Mouse (Mus musculus) forebrain, embryonic 15.5 days (tissue): Measurements from ENCODE around the gene Casc4. TPM values are rescaled to one million over a fixed set of nuclear protein-coding genes. Genes with fewer than 3 reads are reported as not detected.

Source experiments
- ATAC-seq: fragments of 200-750 bp; cut with Nextera tagmentation; replicated peaks from 2 replicates; pipeline ENCODE4 v1.8.0; 2017; ENCODE audit warnings: mild to moderate bottlenecking, moderate TSS enrichment, moderate library complexity
- H3K27ac ChIP-seq: fragments of 300-500 bp; sonication (generic); replicated peaks from 2 replicates; pipeline ENCODE4 v1.5.1; 2015; ENCODE audit warnings: mild to moderate bottlenecking, inconsistent platforms
- H3K27me3 ChIP-seq: fragments of 300-500 bp; sonication (generic); 2 replicates; pipeline ENCODE4 v1.6.1; 2015; ENCODE audit warnings: inconsistent platforms
- H3K36me3 ChIP-seq: fragments of 300-500 bp; sonication (generic); 2 replicates; pipeline ENCODE4 v1.6.1; 2015; ENCODE audit warnings: mild to moderate bottlenecking, inconsistent platforms
- H3K4me1 ChIP-seq: fragments of 300-500 bp; sonication (generic); 2 replicates; pipeline ENCODE4 v1.6.1; 2015; ENCODE audit warnings: inconsistent platforms
- H3K4me2 ChIP-seq: fragments of 300-500 bp; sonication (generic); replicated peaks from 2 replicates; pipeline ENCODE4 v1.6.1; 2015; ENCODE audit warnings: mild to moderate bottlenecking, inconsistent platforms
- H3K4me3 ChIP-seq: fragments of 300-500 bp; sonication (generic); 2 replicates; pipeline ENCODE4 v1.5.1; 2015; ENCODE audit warnings: mild to moderate bottlenecking, inconsistent platforms
- H3K9ac ChIP-seq: fragments of 300-500 bp; sonication (generic); replicated peaks from 2 replicates; pipeline ENCODE4 v1.6.1; 2015; ENCODE audit warnings: mild to moderate bottlenecking, inconsistent platforms
- H3K9me3 ChIP-seq: fragments of 300-500 bp; sonication (generic); 2 replicates; pipeline ENCODE4 v1.6.1; 2016; ENCODE audit warnings: inconsistent platforms
- WGBS: fragments of 180-500 bp; shearing (Covaris S2); methylation state at CpG from one replicate; pipeline ENCODE4 v1.1.7; 2015; ENCODE audit warnings: mixed read lengths; 5-methylcytosine and 5-hydroxymethylcytosine counted together
- polyA plus RNA-seq: library from polyadenylated mRNA; unstranded; fragments of >200 nt; fragmentation: Nextera tagmentation; extraction: Ambion mirVana; gene quantifications from 2 replicates; pipeline ENCODE4 v1.2.1, GENCODE M21; 2015

The Casc4 gene
- 26.6 and 27.2 TPM in 2 replicates for polyA plus RNA-seq

DNA sequence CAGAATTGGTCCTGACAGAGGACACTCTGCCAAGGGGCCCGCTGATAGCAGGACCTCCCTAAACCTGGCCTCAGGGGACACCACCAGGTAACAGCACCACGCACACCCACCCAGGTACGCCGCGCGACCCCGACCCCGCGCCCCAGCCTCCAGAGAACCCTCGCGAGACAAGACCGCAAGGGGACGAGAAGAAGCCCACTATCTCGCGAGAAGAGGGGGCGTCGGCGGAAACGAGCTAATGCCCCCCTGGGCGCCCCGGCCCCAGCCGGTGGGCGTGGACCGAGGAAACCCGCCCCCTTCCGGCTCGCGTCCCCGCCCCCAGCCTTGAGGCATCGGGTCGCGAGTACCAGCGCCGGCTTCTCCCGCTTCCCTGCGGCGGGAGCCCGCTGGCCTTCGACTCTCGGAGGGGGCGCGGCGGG lies at the start of gene Casc4:
Gene Casc4 (plus strand): TSS at position 339 of the 419 bp plus-strand sequence.
- Histone ChIP-seq H3K4me2 (peak within 1 kb of the TSS; percentile 72), H3K9ac (peak within 1 kb of the TSS; percentile 78), H3K27me3 (no peaks in the 10 kb centered on the region), H3K9me3 (no peaks in the 10 kb centered on the region), H3K27ac (peak within 1 kb of the TSS; percentile 90), H3K4me1 (peaks cover 29% of the 10 kb centered on the region), H3K36me3 (no peaks in the 10 kb centered on the region; the same call in 1 of the 2 replicates), H3K4me3 (peak within 1 kb of the TSS; percentile 72)
- WGBS = under 1% methylated on average over 41 of the region's 43 CpGs
- peak; percentile 96 for ATAC-seq

DNA sequence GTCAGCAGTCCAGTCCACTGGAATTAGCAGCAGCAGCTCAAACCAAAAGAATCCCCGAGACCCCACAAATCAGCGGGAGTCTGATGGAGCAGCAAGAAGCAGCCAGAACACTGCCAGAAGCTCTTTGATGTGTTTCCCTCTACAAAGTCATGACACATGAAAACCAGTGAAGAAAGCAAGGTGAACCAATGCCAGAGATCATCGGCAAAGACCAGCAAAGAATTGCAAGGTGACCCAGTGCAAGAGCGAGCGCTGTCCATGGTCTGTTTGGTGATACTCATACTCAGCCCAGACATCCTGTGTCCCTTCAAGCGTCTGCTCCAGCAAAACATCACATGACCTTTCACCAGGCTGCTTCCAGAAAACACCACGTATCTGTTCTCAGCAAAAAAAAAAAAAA lies 45.0 kb upstream of the Casc4 start:
- H3K4me1 ChIP-seq = no peaks in the 10 kb centered on the region
- H3K4me2 ChIP-seq = no peak overlapping the region
- H3K9me3 ChIP-seq = no peaks in the 10 kb centered on the region
- no peaks in the 10 kb centered on the region for H3K36me3 ChIP-seq
- WGBS = 87% methylated on average over 7 of the region's 7 CpGs
- no peak for ATAC-seq
- H3K4me3 ChIP-seq = no peak overlapping the region
- H3K9ac ChIP-seq = no peak overlapping the region
- no peak overlapping the region for H3K27ac ChIP-seq
- H3K27me3 ChIP-seq = no peaks in the 10 kb centered on the region

DNA sequence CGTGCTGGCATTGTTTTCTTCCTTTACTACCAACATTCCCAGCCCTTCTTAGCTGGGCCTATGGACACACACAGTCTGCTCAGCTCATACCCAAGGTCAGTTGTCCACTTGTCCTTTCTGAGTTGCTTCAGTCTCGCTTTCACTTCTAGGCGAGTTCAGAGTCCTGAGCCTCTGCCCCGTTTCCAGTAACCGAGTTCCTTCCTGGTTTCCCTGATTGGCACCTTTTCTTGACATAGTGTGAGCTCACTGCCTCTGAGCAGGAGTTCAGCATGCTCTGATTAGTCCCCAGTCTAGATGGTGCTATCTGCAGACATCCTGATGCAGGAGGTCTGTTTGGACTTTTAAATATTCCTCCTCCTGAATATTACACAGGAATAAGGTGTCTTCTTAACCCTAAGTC lies 42.1 kb upstream of the Casc4 start:
- no peak for ATAC-seq
- H3K4me1 ChIP-seq = peaks cover 9% of the 10 kb centered on the region
- H3K36me3 ChIP-seq = no peaks in the 10 kb centered on the region
- H3K9ac ChIP-seq = no peak overlapping the region
- H3K4me3 ChIP-seq = no peak overlapping the region
- H3K27me3 ChIP-seq = no peaks in the 10 kb centered on the region
- 73% methylated on average over 5 of the region's 5 CpGs for WGBS
- H3K27ac ChIP-seq = no peak overlapping the region
- no peak overlapping the region for H3K4me2 ChIP-seq
- no peaks in the 10 kb centered on the region for H3K9me3 ChIP-seq

DNA sequence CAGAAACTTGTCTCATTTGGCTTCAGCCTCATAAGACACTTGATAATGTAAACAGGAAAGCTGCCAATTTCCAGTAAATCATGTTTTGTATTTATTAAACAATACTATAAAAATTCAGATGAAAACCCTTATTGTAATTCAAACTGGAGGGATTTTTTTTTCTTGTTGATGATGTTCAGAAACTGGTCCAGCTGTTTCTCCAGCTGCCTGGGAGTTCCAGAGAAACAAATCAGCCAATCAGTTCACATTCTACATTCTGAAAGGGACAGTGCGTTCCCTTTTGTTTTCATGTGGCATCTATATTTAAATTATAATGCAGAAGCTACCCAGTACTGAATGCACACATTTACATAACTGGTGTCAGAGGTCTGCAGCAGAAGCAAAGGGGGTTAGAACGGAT lies 40.6 kb upstream of the Casc4 start:
- H3K4me2 ChIP-seq = no peak overlapping the region

DNA sequence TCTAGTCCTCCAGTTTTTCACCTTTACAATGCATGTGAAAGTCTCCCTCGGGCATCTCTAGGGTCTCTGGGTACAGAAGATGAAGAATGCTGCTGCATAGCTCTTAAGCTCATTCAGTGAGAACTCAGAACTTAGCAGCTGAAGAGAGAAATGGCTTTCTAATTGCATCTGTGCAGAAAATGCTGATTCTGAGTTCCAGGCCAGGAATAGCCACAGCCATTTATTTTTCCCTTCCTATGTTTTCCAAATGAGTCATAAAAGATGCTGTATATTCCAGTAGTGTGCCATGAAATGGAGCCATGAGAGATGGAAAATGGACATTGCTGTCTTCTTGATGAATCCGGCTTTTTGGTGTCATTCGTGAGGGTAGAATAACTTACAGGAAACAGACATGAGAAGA lies 38.4 kb upstream of the Casc4 start:
- Histone ChIP-seq H3K4me2 (no peak overlapping the region), H3K9ac (no peak overlapping the region), H3K4me3 (no peak overlapping the region), H3K27ac (no peak overlapping the region), H3K9me3 (no peaks in the 10 kb centered on the region), H3K36me3 (no peaks in the 10 kb centered on the region), H3K4me1 (peaks cover 9% of the 10 kb centered on the region), H3K27me3 (no peaks in the 10 kb centered on the region)
- ATAC-seq = no peak
- WGBS = 94% methylated on average over 3 of the region's 3 CpGs

More for the DNA sequence above, 40.6 kb upstream of the Casc4 start:
- H3K36me3 ChIP-seq = no peaks in the 10 kb centered on the region
- WGBS = 36% methylated on average over 2 of the region's 2 CpGs
- peak overlapping the region; percentile 53; the same call in 1 of the 2 replicates for H3K27ac ChIP-seq
- ATAC-seq = no peak
- H3K9me3 ChIP-seq = no peaks in the 10 kb centered on the region
- H3K9ac ChIP-seq = no peak overlapping the region
- no peak overlapping the region for H3K4me3 ChIP-seq
- no peaks in the 10 kb centered on the region for H3K27me3 ChIP-seq
- peaks cover 9% of the 10 kb centered on the region for H3K4me1 ChIP-seq

DNA sequence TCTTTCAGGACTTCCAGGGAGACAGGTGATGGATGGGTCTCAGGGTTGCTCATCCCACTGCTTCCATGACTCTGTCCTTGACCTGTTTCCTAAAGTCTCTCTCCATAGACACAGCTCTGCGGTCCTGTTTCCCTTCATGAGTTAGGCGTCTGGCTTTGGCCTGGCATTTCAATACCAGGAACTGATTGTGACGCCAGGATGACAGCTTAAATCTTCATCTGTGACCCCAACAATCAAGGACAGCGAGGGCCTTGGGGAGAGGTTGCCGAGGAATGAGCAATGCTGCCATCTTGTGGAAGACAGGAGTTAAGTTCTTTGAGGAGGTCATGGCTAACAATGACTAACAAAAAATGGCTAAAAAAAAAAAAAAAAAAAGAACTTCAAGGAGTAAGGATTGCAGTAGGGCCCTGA lies 34.3 kb upstream of the Casc4 start:
- WGBS = 11% methylated on average over 5 of the region's 5 CpGs
- Histone ChIP-seq H3K9me3 (no peaks in the 10 kb centered on the region), H3K27me3 (no peaks in the 10 kb centered on the region), H3K4me2 (no peak overlapping the region), H3K4me1 (peaks cover 5% of the 10 kb centered on the region), H3K9ac (no peak overlapping the region), H3K27ac (no peak overlapping the region), H3K4me3 (no peak overlapping the region), H3K36me3 (no peaks in the 10 kb centered on the region)
- ATAC-seq = no peak; the same call in 1 of the 2 replicates

DNA sequence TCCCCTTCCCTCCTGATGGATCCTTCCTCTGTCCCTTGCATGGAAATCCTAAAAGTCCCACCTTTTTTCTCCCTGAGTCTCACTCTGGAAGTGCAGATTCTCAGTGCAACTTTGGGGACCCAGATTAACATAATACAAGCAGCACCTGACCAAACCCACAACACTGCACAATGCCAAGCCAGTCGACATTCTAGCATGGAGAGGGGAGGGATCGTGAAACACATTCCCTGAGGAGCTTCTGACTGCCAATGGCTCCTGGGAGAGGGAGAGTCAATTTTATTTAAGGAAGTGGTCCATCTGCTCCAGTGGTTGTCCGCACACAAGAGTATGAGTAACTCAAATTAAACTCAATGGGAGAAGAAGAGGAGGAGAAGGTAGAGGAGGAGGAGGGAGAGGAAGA lies 31.8 kb upstream of the Casc4 start:
- 33% methylated on average over 3 of the region's 3 CpGs for WGBS
- ATAC-seq = no peak
- Histone ChIP-seq H3K4me1 (no peaks in the 10 kb centered on the region), H3K9me3 (no peaks in the 10 kb centered on the region), H3K9ac (no peak overlapping the region), H3K4me2 (no peak overlapping the region), H3K4me3 (no peak overlapping the region), H3K36me3 (no peaks in the 10 kb centered on the region), H3K27me3 (no peaks in the 10 kb centered on the region), H3K27ac (no peak overlapping the region)

DNA sequence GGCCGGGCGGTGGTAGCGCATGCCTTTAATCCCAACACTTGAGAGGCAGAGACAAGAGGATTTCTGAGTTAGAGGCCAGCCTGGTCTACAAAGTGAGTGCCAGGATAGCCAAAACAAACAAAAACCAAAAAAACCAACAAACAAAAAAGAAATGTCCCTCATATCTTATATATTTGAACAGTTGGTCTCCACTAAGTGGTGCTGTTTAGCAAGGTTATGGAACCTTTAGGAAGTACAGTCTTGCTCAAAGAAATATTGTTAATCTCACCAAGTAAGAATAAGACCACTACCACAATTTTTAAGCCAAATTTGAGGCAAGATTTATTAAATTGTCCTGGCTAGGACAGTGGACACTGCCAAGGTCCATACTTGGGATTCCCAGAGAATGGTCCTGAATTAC lies 25.3 kb upstream of the Casc4 start:
- no peak for ATAC-seq
- H3K36me3 ChIP-seq = no peaks in the 10 kb centered on the region
- no peak overlapping the region for H3K9ac ChIP-seq
- no peak overlapping the region for H3K4me3 ChIP-seq
- H3K4me2 ChIP-seq = no peak overlapping the region
- H3K27me3 ChIP-seq = no peaks in the 10 kb centered on the region
- H3K4me1 ChIP-seq = no peaks in the 10 kb centered on the region
- H3K9me3 ChIP-seq = no peaks in the 10 kb centered on the region
- 94% methylated on average over 3 of the region's 3 CpGs for WGBS
- no peak overlapping the region for H3K27ac ChIP-seq

DNA sequence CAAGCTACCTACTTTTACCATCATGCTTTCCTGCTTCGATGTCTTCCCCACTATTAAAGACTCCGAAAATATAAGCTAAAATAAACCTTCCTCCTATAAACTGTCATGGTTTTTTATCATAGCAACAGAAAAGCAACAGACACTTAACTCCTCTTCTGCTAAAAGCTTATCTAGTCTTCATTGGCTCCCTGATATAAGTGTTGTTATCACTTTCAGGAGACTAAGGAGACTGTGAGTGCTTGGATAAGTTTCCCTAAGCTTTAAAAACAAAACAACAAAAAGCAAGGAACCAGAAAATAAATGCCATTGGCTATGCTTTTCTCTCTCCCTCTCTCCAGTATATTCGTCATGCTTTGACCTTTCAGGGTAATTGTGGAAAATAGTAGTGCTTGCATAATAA lies 24.5 kb upstream of the Casc4 start:
- ATAC-seq = no peak
- H3K4me3 ChIP-seq = no peak overlapping the region
- H3K4me1 ChIP-seq = no peaks in the 10 kb centered on the region
- no peaks in the 10 kb centered on the region for H3K36me3 ChIP-seq
- no peak overlapping the region for H3K4me2 ChIP-seq
- no peaks in the 10 kb centered on the region for H3K9me3 ChIP-seq
- no peak overlapping the region for H3K9ac ChIP-seq
- 82% methylated on average over 3 of the region's 3 CpGs for WGBS
- H3K27me3 ChIP-seq = no peaks in the 10 kb centered on the region
- no peak overlapping the region for H3K27ac ChIP-seq

DNA sequence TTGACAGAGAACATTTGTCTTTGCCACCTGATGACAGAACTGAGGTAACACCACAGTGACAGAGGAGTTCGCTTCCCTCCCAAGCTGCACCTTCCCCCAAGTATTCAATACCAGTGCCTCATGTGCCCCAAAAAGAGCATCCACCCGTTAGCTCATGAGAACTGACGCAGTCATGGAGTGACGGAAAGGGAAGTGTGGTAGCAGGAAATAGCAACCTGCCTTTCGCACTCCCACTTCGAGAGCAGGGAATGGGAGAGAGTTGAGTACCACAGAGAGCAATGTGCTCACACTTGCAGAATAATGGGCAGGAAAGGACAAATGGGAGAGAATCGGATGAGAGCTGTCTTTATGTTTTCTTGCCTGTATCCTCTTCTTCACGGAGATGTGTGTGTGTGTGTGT lies 20.7 kb upstream of the Casc4 start:
- Histone ChIP-seq H3K4me1 (no peaks in the 10 kb centered on the region), H3K27me3 (no peaks in the 10 kb centered on the region), H3K9me3 (no peaks in the 10 kb centered on the region), H3K4me3 (no peak overlapping the region), H3K36me3 (no peaks in the 10 kb centered on the region), H3K4me2 (no peak overlapping the region), H3K9ac (no peak overlapping the region), H3K27ac (no peak overlapping the region)
- 66% methylated on average over 8 of the region's 8 CpGs for WGBS
- no peak for ATAC-seq

DNA sequence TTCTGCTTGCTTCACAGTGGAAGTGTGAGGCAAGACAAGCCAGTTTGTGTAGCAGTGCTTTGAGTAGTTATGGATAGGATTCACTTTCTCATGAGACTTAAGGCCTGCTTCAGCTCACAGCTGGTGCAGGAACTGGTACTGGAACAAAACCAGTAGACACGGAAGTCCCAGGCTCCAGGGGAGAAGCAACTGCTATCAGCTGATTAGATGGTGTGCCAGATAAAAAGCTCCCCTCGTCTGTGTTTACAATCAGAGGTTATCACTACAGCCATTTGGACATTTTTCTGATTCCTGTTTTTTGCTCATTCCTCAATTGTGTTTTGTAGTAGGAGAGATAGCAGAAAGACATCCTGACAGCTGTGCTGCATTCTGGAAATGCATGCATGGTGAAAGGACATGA lies 14.7 kb upstream of the Casc4 start:
- Histone ChIP-seq H3K9me3 (no peaks in the 10 kb centered on the region), H3K4me1 (no peaks in the 10 kb centered on the region), H3K4me2 (no peak overlapping the region), H3K9ac (no peak overlapping the region), H3K4me3 (no peak overlapping the region), H3K36me3 (no peaks in the 10 kb centered on the region), H3K27ac (no peak overlapping the region), H3K27me3 (no peaks in the 10 kb centered on the region)
- 87% methylated on average over 2 of the region's 2 CpGs for WGBS
- no peak for ATAC-seq

DNA sequence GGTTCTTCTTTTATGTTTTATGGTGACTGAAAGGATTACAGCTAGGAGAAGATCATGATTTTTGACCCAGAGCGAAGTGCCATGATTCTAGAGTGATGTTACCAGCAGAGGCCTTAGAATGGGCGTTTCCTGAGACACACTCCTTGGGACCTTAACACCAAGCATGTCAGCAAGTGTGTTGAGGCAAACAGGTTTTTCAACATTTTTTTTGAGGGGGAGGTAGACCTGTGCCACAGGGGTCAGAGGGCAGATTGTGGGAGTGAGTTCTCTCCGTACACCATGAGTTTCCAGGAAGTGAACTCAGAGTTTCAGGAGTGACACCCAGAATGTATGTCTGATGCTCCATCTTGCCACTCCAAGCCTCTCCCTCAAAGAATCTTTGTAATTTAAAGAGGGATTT lies 12.8 kb upstream of the Casc4 start:
- no peak overlapping the region for H3K4me3 ChIP-seq
- no peaks in the 10 kb centered on the region for H3K9me3 ChIP-seq
- ATAC-seq = no peak

DNA sequence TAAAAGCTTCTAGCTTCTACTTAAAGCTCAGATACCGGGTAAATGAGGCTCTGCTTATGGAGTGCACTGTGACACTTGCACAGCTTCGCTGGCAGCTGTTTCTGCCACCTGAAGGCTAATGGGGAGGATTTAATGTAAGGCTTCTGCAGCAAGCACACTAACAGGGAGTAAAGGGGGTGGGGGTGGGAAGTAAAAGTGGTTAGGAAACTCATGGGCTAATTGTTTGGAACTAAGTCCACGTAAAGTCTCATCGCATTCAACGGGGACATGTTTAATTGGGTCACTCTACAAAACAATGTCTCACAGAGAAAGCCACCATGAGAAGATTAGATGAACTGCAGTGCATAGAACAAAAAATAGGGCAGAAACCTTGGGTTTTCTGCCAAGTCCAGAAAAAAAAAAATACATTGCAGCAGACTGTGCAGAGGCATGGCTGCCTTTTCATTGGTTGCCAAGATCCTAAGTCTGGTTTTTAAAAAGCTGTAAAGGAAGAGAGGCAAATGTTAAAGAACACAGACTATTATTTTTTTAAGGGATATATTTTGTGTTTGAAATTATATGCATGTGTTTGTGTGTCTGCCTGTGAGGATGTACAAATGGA lies 7.3 kb upstream of the Casc4 start:
- H3K36me3 ChIP-seq = no peaks in the 10 kb centered on the region
- WGBS = 18% methylated on average over 5 of the region's 5 CpGs
- H3K27me3 ChIP-seq = no peaks in the 10 kb centered on the region
- H3K9ac ChIP-seq = no peak overlapping the region
- no peak overlapping the region for H3K4me2 ChIP-seq
- no peak overlapping the region for H3K4me3 ChIP-seq
- H3K27ac ChIP-seq = peak overlapping the region; percentile 55
- H3K4me1 ChIP-seq = peaks cover 12% of the 10 kb centered on the region
- no peaks in the 10 kb centered on the region for H3K9me3 ChIP-seq
- ATAC-seq = no peak

More for the DNA sequence above, 12.8 kb upstream of the Casc4 start:
- WGBS = 89% methylated on average over 3 of the region's 3 CpGs
- Histone ChIP-seq H3K4me1 (peaks cover under 1% of the 10 kb centered on the region; the same call in 1 of the 2 replicates), H3K36me3 (no peaks in the 10 kb centered on the region), H3K27me3 (no peaks in the 10 kb centered on the region), H3K9ac (no peak overlapping the region), H3K4me2 (no peak overlapping the region), H3K27ac (no peak overlapping the region)
